Mouse (Mus musculus): ENCODE measurements around the gene Adam22. TPM values are rescaled to one million over a fixed set of nuclear protein-coding genes. Genes with fewer than 3 reads are reported as not detected.

Adam22 gene
- total and polyA plus RNA-seq, 3 experiments = 0.27 to 0.30 TPM; not detected in 1

- Histone ChIP-seq H3K4me1 (ENCODE audit: insufficient read depth, low read depth, low read length) (no peaks in the 10 kb centered on the region), H3K27me3 (ENCODE audit: insufficient read depth, low read length) (no peaks in the 10 kb centered on the region), H3K4me3 (ENCODE audit: low read depth, low read length) (no peak overlapping the region), H3K36me3 (replicated peaks) (no peaks in the 10 kb centered on the region), H3K9me3 (replicated peaks) (no peaks in the 10 kb centered on the region)
- no peak for DNase-seq (ENCODE audit: low spot score)
- TF ChIP-seq CTCF (IDR thresholded peaks at IDR 0.05; ENCODE audit: low read depth, low read length) (no peak), GATA2 (IDR thresholded peaks at IDR 0.05; ENCODE audit: borderline replicate concordance, low read depth, low read length) (no peak), POLR2AphosphoS5 (IDR thresholded peaks at IDR 0.05; ENCODE audit: insufficient replicate concordance, low read depth, low read length) (no peak), TAL1 (conservative IDR thresholded peaks at IDR 0.05; ENCODE audit: low read depth, low read length) (no peak)
- no peak for ATAC-seq (ENCODE audit: extremely low read depth, insufficient number of reproducible peaks, low FRiP score, poor library complexity, severe bottlenecking)
These were observed 70.1 kb downstream of the Adam22 start for GRCm38 (mm10) chr5:8297719-8298419.

GRCm38 (mm10) chr5:8293287-8293686 lies 74.7 kb downstream of the Adam22 start:
- Histone ChIP-seq H3K4me1 (ENCODE audit: insufficient read depth, low read depth, low read length) (no peaks in the 10 kb centered on the region), H3K27me3 (ENCODE audit: insufficient read depth, low read length) (no peaks in the 10 kb centered on the region), H3K4me3 (ENCODE audit: low read depth, low read length) (no peak overlapping the region), H3K36me3 (replicated peaks) (no peaks in the 10 kb centered on the region), H3K9me3 (replicated peaks) (no peaks in the 10 kb centered on the region)
- TF ChIP-seq CTCF (IDR thresholded peaks at IDR 0.05; ENCODE audit: low read depth, low read length) = no peak
- TF ChIP-seq POLR2AphosphoS5 (IDR thresholded peaks at IDR 0.05; ENCODE audit: insufficient replicate concordance, low read depth, low read length) = no peak
- no peak for TF ChIP-seq TAL1 (conservative IDR thresholded peaks at IDR 0.05; ENCODE audit: low read depth, low read length)
- no peak for TF ChIP-seq GATA2 (IDR thresholded peaks at IDR 0.05; ENCODE audit: borderline replicate concordance, low read depth, low read length)
- TF ChIP-seq GATA1 (IDR thresholded peaks at IDR 0.05; ENCODE audit: borderline replicate concordance, low read length) = no peak
- DNase-seq (ENCODE audit: low spot score) (no peak), ATAC-seq (ENCODE audit: extremely low read depth, insufficient number of reproducible peaks, low FRiP score, poor library complexity, severe bottlenecking) (no peak)

- Histone ChIP-seq H3K36me3 (replicated peaks) (no peaks in the 10 kb centered on the region), H3K4me1 (ENCODE audit: insufficient read depth, low read depth, low read length) (no peaks in the 10 kb centered on the region), H3K9me3 (replicated peaks) (no peaks in the 10 kb centered on the region), H3K4me3 (ENCODE audit: low read depth, low read length) (no peak overlapping the region), H3K27me3 (ENCODE audit: insufficient read depth, low read length) (no peaks in the 10 kb centered on the region)
- DNase-seq (ENCODE audit: low spot score) (no peak), ATAC-seq (ENCODE audit: extremely low read depth, insufficient number of reproducible peaks, low FRiP score, poor library complexity, severe bottlenecking) (no peak)
- TF ChIP-seq GATA1 (IDR thresholded peaks at IDR 0.05; ENCODE audit: borderline replicate concordance, low read length) = no peak
- TF ChIP-seq POLR2AphosphoS5 (IDR thresholded peaks at IDR 0.05; ENCODE audit: insufficient replicate concordance, low read depth, low read length) = no peak
- TF ChIP-seq TAL1 (conservative IDR thresholded peaks at IDR 0.05; ENCODE audit: low read depth, low read length) = no peak
- no peak for TF ChIP-seq CTCF (IDR thresholded peaks at IDR 0.05; ENCODE audit: low read depth, low read length)
- TF ChIP-seq GATA2 (IDR thresholded peaks at IDR 0.05; ENCODE audit: borderline replicate concordance, low read depth, low read length) = no peak
These were observed 76.5 kb downstream of the Adam22 start for GRCm38 (mm10) chr5:8291496-8291895.

- Histone ChIP-seq H3K9me3 (replicated peaks) (no peaks in the 10 kb centered on the region), H3K4me3 (ENCODE audit: low read depth, low read length) (no peak overlapping the region), H3K36me3 (replicated peaks) (no peaks in the 10 kb centered on the region), H3K4me1 (ENCODE audit: insufficient read depth, low read depth, low read length) (no peaks in the 10 kb centered on the region), H3K27me3 (ENCODE audit: insufficient read depth, low read length) (no peaks in the 10 kb centered on the region)
- no peak for DNase-seq (ENCODE audit: low spot score)
- ATAC-seq (ENCODE audit: extremely low read depth, insufficient number of reproducible peaks, low FRiP score, poor library complexity, severe bottlenecking) = no peak
- TF ChIP-seq CTCF (IDR thresholded peaks at IDR 0.05; ENCODE audit: low read depth, low read length) = no peak
- no peak for TF ChIP-seq POLR2AphosphoS5 (IDR thresholded peaks at IDR 0.05; ENCODE audit: insufficient replicate concordance, low read depth, low read length)
- TF ChIP-seq GATA2 (IDR thresholded peaks at IDR 0.05; ENCODE audit: borderline replicate concordance, low read depth, low read length) = no peak
- no peak for TF ChIP-seq TAL1 (conservative IDR thresholded peaks at IDR 0.05; ENCODE audit: low read depth, low read length)
- no peak for TF ChIP-seq GATA1 (IDR thresholded peaks at IDR 0.05; ENCODE audit: borderline replicate concordance, low read length)
These were observed 78.0 kb downstream of the Adam22 start for GRCm38 (mm10) chr5:8289678-8290614.

GRCm38 (mm10) chr5:8284123-8284522 lies 83.8 kb downstream of the Adam22 start:
- no peak for ATAC-seq (ENCODE audit: extremely low read depth, insufficient number of reproducible peaks, low FRiP score, poor library complexity, severe bottlenecking)
- H3K9me3 ChIP-seq (replicated peaks) = no peaks in the 10 kb centered on the region
- no peak overlapping the region for H3K4me3 ChIP-seq (ENCODE audit: low read depth, low read length)
- H3K27me3 ChIP-seq (ENCODE audit: insufficient read depth, low read length) = peaks cover 2% of the 10 kb centered on the region; the same call in 1 of the 2 replicates
- no peak for TF ChIP-seq GATA2 (IDR thresholded peaks at IDR 0.05; ENCODE audit: borderline replicate concordance, low read depth, low read length)
- TF ChIP-seq GATA1 (IDR thresholded peaks at IDR 0.05; ENCODE audit: borderline replicate concordance, low read length) = no peak
- no peak for TF ChIP-seq POLR2AphosphoS5 (IDR thresholded peaks at IDR 0.05; ENCODE audit: insufficient replicate concordance, low read depth, low read length)
- no peak for TF ChIP-seq TAL1 (conservative IDR thresholded peaks at IDR 0.05; ENCODE audit: low read depth, low read length)
- no peak for TF ChIP-seq CTCF (IDR thresholded peaks at IDR 0.05; ENCODE audit: low read depth, low read length)
- DNase-seq (ENCODE audit: low spot score) = no peak
- H3K36me3 ChIP-seq (replicated peaks) = no peaks in the 10 kb centered on the region
- H3K4me1 ChIP-seq (ENCODE audit: insufficient read depth, low read depth, low read length) = no peaks in the 10 kb centered on the region

- Histone ChIP-seq H3K27me3 (ENCODE audit: insufficient read depth, low read length) (no peaks in the 10 kb centered on the region; the same call in 1 of the 2 replicates), H3K36me3 (replicated peaks) (no peaks in the 10 kb centered on the region), H3K9me3 (replicated peaks) (no peaks in the 10 kb centered on the region), H3K4me1 (ENCODE audit: insufficient read depth, low read depth, low read length) (no peaks in the 10 kb centered on the region), H3K4me3 (ENCODE audit: low read depth, low read length) (no peak overlapping the region)
- DNase-seq (ENCODE audit: low spot score) (no peak), ATAC-seq (ENCODE audit: extremely low read depth, insufficient number of reproducible peaks, low FRiP score, poor library complexity, severe bottlenecking) (no peak)
- no peak for TF ChIP-seq GATA1 (IDR thresholded peaks at IDR 0.05; ENCODE audit: borderline replicate concordance, low read length)
- TF ChIP-seq CTCF (IDR thresholded peaks at IDR 0.05; ENCODE audit: low read depth, low read length) = no peak
- no peak for TF ChIP-seq TAL1 (conservative IDR thresholded peaks at IDR 0.05; ENCODE audit: low read depth, low read length)
- TF ChIP-seq GATA2 (IDR thresholded peaks at IDR 0.05; ENCODE audit: borderline replicate concordance, low read depth, low read length) = no peak
- no peak for TF ChIP-seq POLR2AphosphoS5 (IDR thresholded peaks at IDR 0.05; ENCODE audit: insufficient replicate concordance, low read depth, low read length)
These were observed 91.8 kb downstream of the Adam22 start for GRCm38 (mm10) chr5:8276141-8276540.

All from G1E (cell line).